In the genomic region with DNA sequence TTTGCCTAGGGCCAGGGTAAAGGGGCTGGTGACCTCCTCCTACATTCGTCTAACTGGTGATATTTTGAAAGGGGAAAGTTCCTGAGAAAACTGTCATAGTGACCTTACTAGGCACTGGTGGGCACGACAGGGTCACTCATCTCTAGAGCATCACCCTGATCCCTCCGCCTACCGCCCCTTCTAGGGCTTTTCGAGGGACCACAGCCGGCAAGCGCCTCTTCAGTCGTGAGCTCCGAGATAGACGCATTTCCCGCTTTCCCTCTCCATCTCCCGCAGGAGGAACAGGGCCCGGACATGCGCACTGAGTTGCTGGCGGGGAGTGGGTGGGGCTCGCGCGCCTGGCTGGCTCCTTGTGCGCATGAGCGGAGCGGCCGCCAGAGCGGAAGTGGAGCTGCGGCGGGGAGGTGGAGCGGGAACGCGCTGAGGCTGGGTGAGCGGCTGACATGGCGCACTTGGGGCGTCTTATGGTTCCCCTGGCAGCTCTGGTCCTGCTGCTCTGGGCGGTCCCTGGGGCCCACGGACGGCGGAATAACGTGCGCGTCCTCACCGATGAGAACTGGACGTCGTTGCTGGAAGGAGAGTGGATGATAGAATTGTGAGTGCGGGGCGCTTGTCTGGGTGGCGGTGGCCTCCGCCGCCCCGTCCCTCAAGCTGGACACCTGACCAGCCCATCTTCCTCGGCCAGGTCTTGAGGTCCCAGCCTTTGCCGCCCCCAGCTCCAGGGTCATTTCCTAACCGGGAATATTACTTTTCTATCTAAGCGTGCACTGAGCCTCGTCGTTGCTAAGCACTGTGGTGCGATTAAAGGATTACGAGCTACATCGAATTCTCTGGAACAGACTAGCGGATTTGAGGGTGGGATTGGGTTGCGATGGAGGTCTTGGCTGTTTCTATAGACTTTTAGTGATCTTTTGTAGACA, we compare ENCODE assay signal across 7 mouse cellular contexts. TPM values are rescaled to one million over a fixed set of nuclear protein-coding genes. Genes with fewer than 3 reads are reported as not detected.
DNase-seq lines count a peak whose midpoint lies in the region; ATAC-seq lines count a peak whose summit lies in the region.

Gene Tmx1 (plus strand): TSS at position 370 of the 920 bp plus-strand sequence.

- no peaks in the 10 kb centered on the region for H3K9me3 ChIP-seq in intestine, embryonic 16.5 days (ENCODE audit: control insufficient read depth, low read length)
- no peaks in the 10 kb centered on the region for H3K9me3 ChIP-seq in midbrain, embryonic 11.5 days (ENCODE audit: control insufficient read depth, low read length)

- peaks cover 7% of the 10 kb centered on the region for H3K4me1 ChIP-seq in intestine, embryonic 16.5 days (ENCODE audit: control insufficient read depth, insufficient read depth, low read length)
- H3K4me1 ChIP-seq in midbrain, embryonic 11.5 days (ENCODE audit: control insufficient read depth, insufficient read depth, low read length) = peaks cover 7% of the 10 kb centered on the region

- peak within 1 kb of the TSS; percentile 82 for H3K4me2 ChIP-seq in intestine, embryonic 16.5 days (ENCODE audit: low read depth, low read length)
- H3K4me2 ChIP-seq in midbrain, embryonic 11.5 days = peak within 1 kb of the TSS; percentile 68

- DNase-seq in adrenal gland, adult 8-10 months = peak; percentile 94
- DNase-seq in embryo, embryonic 9.5 days (ENCODE audit: extremely low spot score) = peak; percentile 97
- peak; percentile 98 to 99 for DNase-seq in gastrocnemius, postnatal 4 days (ENCODE audit: low spot score in 2 of 2)
- peak; percentile 97 to 99 for DNase-seq in left cerebral cortex, postnatal 36 days (ENCODE audit: low spot score in 2 of 2)
- DNase-seq in midbrain, embryonic 11.5 days (ENCODE audit: low spot score, missing footprints) = peak; percentile 99
- DNase-seq in skeletal muscle tissue, adult 2 months (ENCODE audit: low read depth, low spot score) = peak; percentile 94

- intact Hi-C loops in left cerebral cortex, postnatal 36 days (cut with DNase I) = no loop called here

- peak within 1 kb of the TSS; percentile 83 for H3K27ac ChIP-seq in intestine, embryonic 16.5 days (ENCODE audit: low read length)
- H3K27ac ChIP-seq in midbrain, embryonic 11.5 days (ENCODE audit: low read depth, low read length) = peak within 1 kb of the TSS; percentile 57

- no peaks in the 10 kb centered on the region for H3K36me3 ChIP-seq in intestine, embryonic 16.5 days (ENCODE audit: control insufficient read depth, insufficient read depth, low read length)
- H3K36me3 ChIP-seq in midbrain, embryonic 11.5 days (ENCODE audit: control insufficient read depth, insufficient read depth, low read length) = no peaks in the 10 kb centered on the region; the same call in 1 of the 2 replicates

- WGBS in intestine, embryonic 16.5 days = under 1% methylated on average over 58 of the region's 58 CpGs
- WGBS in midbrain, embryonic 11.5 days = under 1% methylated on average over 58 of the region's 58 CpGs

- H3K9ac ChIP-seq in intestine, embryonic 16.5 days (ENCODE audit: low read depth, low read length) = peak within 1 kb of the TSS; percentile 91
- peak within 1 kb of the TSS; percentile 81 for H3K9ac ChIP-seq in midbrain, embryonic 11.5 days (ENCODE audit: low read length)

- no peaks in the 10 kb centered on the region for H3K27me3 ChIP-seq in intestine, embryonic 16.5 days (replicated peaks; ENCODE audit: control insufficient read depth, insufficient read depth, low read length)
- no peaks in the 10 kb centered on the region for H3K27me3 ChIP-seq in midbrain, embryonic 11.5 days (ENCODE audit: control insufficient read depth, insufficient read depth, low read length)

- ATAC-seq in intestine, embryonic 16.5 days = peak; percentile 99
- peak; percentile 99 for ATAC-seq in midbrain, embryonic 11.5 days (ENCODE audit: low FRiP score)

- H3K4me3 ChIP-seq in intestine, embryonic 16.5 days (ENCODE audit: low read length) = peak within 1 kb of the TSS; percentile 83
- peak within 1 kb of the TSS; percentile 71 for H3K4me3 ChIP-seq in midbrain, embryonic 11.5 days (ENCODE audit: low read depth, low read length)

RNA-seq across cellular contexts. Expression of gene Tmx1, which starts in this region (rescaled TPM):
- 10 to 100 TPM; 38.9 to 45.9 (median 43.5) TPM for total RNA-seq in adrenal gland, adult 8-10 months (2022)
- total RNA-seq in gastrocnemius, postnatal 4 days (2021) = 10 to 100 TPM; 18.3 to 21.4 TPM
- polyA plus RNA-seq in intestine, embryonic 16.5 days (2015; fragmentation: Nextera tagmentation; extraction: Ambion mirVana) = 97.1 and 102 TPM in 2 replicates
- total RNA-seq in left cerebral cortex, postnatal 36 days (2021) = 10 to 100 TPM; 29.0 to 30.6 TPM
- 135 and 150 TPM in 2 replicates for polyA plus RNA-seq in midbrain, embryonic 11.5 days (2014; fragmentation: Nextera tagmentation; extraction: Ambion mirVana)

Comparison
In these comparisons a context has a peak if more than half of its experiments do, and no peak if none do; other contexts are left out.
1. Peak in every context shown above with its lines: DNase-seq, ATAC-seq, H3K4me3 ChIP-seq and H3K27ac ChIP-seq.